Mouse (Mus musculus) CH12.LX (cell line): ENCODE data around the gene Cdh22. TPM values are rescaled to one million over a fixed set of nuclear protein-coding genes. Genes with fewer than 3 reads are reported as not detected.

Experiments
- DNase-seq: peaks from one replicate; pipeline ENCODE4 v3.0.0-alpha.2; 2013; ENCODE audit errors: extremely low read depth
- H3K27ac ChIP-seq: 2 replicates; pipeline ENCODE4 v1.5.1; 2012; ENCODE audit warnings: low read depth, mild to moderate bottlenecking, control low read depth, moderate library complexity; ENCODE audit not compliant: insufficient read depth
- H3K27me3 ChIP-seq: replicated peaks from 2 replicates; pipeline ENCODE3; 2012; ENCODE audit warnings: inconsistent platforms
- H3K36me3 ChIP-seq, 2 experiments: replicated peaks in 1 of 2; 2 replicates each; pipeline versions ENCODE3 to v1.6.1; 2012; ENCODE audit warnings: inconsistent platforms in 1 of 2, low read length in 1 of 2, mild to moderate bottlenecking in 1 of 2, mixed read lengths in 1 of 2, moderate library complexity in 1 of 2; ENCODE audit not compliant: control insufficient read depth in 1 of 2, insufficient read depth in 1 of 2
- H3K4me1 ChIP-seq, 2 experiments: 2 replicates each; pipeline ENCODE4 v1.6.1; 2012; ENCODE audit warnings: inconsistent platforms in 1 of 2, moderate library complexity in 1 of 2; ENCODE audit not compliant: insufficient read depth in 2 of 2, control insufficient read depth in 1 of 2
- H3K4me2 ChIP-seq: 2 replicates; pipeline ENCODE4 v1.6.1; 2012; ENCODE audit warnings: low read depth, mild to moderate bottlenecking, control low read depth; ENCODE audit not compliant: poor library complexity, insufficient read depth, severe bottlenecking
- H3K4me3 ChIP-seq, 3 experiments: fragments of 150-350 bp in 1 of 3; sonication (generic) in 1 of 3; replicated peaks in 1 of 3; 2 replicates each; pipeline versions ENCODE3 to v1.5.1; 2011 to 2012; ENCODE audit warnings: low read depth in 2 of 3, low read length in 2 of 3, mild to moderate bottlenecking in 2 of 3, moderate library complexity in 2 of 3, control low read depth in 1 of 3, improper control_type of control experiment in 1 of 3, inconsistent platforms in 1 of 3, mixed read lengths in 1 of 3; ENCODE audit not compliant: poor library complexity in 1 of 3
- H3K79me2 ChIP-seq: replicated peaks from 2 replicates; pipeline ENCODE4 v1.6.1; 2012; ENCODE audit warnings: mild to moderate bottlenecking, moderate library complexity; ENCODE audit not compliant: control insufficient read depth, poor library complexity, insufficient read depth, severe bottlenecking; ENCODE audit errors: extremely low read depth
- H3K9ac ChIP-seq: 2 replicates; pipeline ENCODE4 v1.6.1; 2012; ENCODE audit warnings: low read depth, mild to moderate bottlenecking, control low read depth, moderate library complexity; ENCODE audit not compliant: insufficient read depth
- H3K9me3 ChIP-seq: replicated peaks from 2 replicates; pipeline ENCODE3; 2012; ENCODE audit warnings: low read length, inconsistent platforms, mixed read lengths
- ELF1 ChIP-seq: IDR thresholded peaks from 2 replicates; pipeline ENCODE4 v1.6.1; 2014; ENCODE audit warnings: low read depth, mild to moderate bottlenecking, inconsistent platforms, low read length, improper control_type of control experiment
- EP300 ChIP-seq: IDR thresholded peaks from 2 replicates; pipeline ENCODE4 v1.6.1; 2011; ENCODE audit warnings: low read length, improper control_type of control experiment
- ETS1 ChIP-seq: conservative IDR thresholded peaks from 2 replicates; pipeline ENCODE4 v1.6.1; 2012; ENCODE audit warnings: low read depth, mild to moderate bottlenecking, inconsistent platforms, low read length, improper control_type of control experiment, moderate library complexity
- IRF4 ChIP-seq: IDR thresholded peaks from 2 replicates; pipeline ENCODE4 v1.6.1; 2014; ENCODE audit warnings: low read depth, mild to moderate bottlenecking, inconsistent platforms, low read length, improper control_type of control experiment
- MAFK ChIP-seq: IDR thresholded peaks from 2 replicates; pipeline ENCODE4 v1.6.1; 2011; ENCODE audit warnings: low read length, improper control_type of control experiment; ENCODE audit not compliant: insufficient replicate concordance
- MAX ChIP-seq: IDR thresholded peaks from 2 replicates; pipeline ENCODE4 v1.6.1; 2011; ENCODE audit warnings: low read length, improper control_type of control experiment
- MEF2A ChIP-seq: IDR thresholded peaks from 2 replicates; pipeline ENCODE4 v1.6.1; 2014; ENCODE audit warnings: low read depth, mild to moderate bottlenecking, inconsistent platforms, low read length, improper control_type of control experiment, borderline replicate concordance
- MXI1 ChIP-seq: IDR thresholded peaks from 2 replicates; pipeline ENCODE4 v1.6.1; 2011; ENCODE audit warnings: mild to moderate bottlenecking, low read depth, low read length, improper control_type of control experiment
- MYC ChIP-seq: IDR thresholded peaks from 2 replicates; pipeline ENCODE4 v1.6.1; 2011; ENCODE audit warnings: low read depth, mild to moderate bottlenecking, improper control_type of control experiment, low read length
- PAX5 ChIP-seq: IDR thresholded peaks from 2 replicates; pipeline ENCODE4 v1.6.1; 2012; ENCODE audit warnings: low read length, inconsistent platforms, mixed read lengths
- POLR2AphosphoS2 ChIP-seq: IDR thresholded peaks from 2 replicates; pipeline ENCODE4 v1.6.1; 2011; ENCODE audit warnings: low read depth, low read length, improper control_type of control experiment
- RAD21 ChIP-seq: IDR thresholded peaks from 2 replicates; pipeline ENCODE4 v1.6.1; 2011; ENCODE audit warnings: low read depth, mild to moderate bottlenecking, low read length, improper control_type of control experiment, moderate library complexity
- RCOR1 ChIP-seq: conservative IDR thresholded peaks from 2 replicates; pipeline ENCODE4 v1.6.1; 2012; ENCODE audit warnings: low read depth, mild to moderate bottlenecking, inconsistent platforms, low read length, improper control_type of control experiment
- TBP ChIP-seq: conservative IDR thresholded peaks from 2 replicates; pipeline ENCODE4 v1.6.1; 2011; ENCODE audit warnings: low read depth, low read length, improper control_type of control experiment
- UBTF ChIP-seq: IDR thresholded peaks from 2 replicates; pipeline ENCODE4 v1.6.1; 2012; ENCODE audit warnings: low read depth, mild to moderate bottlenecking, inconsistent platforms, low read length, improper control_type of control experiment, moderate library complexity
- ZC3H11A ChIP-seq: IDR thresholded peaks from 2 replicates; pipeline ENCODE4 v1.6.1; 2012; ENCODE audit warnings: low read depth, mild to moderate bottlenecking, inconsistent platforms, low read length, improper control_type of control experiment
- ZMIZ1 ChIP-seq: IDR thresholded peaks from 2 replicates; pipeline ENCODE4 v1.6.1; 2012; ENCODE audit warnings: low read depth, mild to moderate bottlenecking, inconsistent platforms, low read length, improper control_type of control experiment
- ZNF384 ChIP-seq: IDR thresholded peaks from 2 replicates; pipeline ENCODE4 v1.6.1; 2012; ENCODE audit warnings: low read depth, low read length, improper control_type of control experiment, inconsistent platforms
- dilution Hi-C: fragments of 300-500 bp; cut with MboI; formaldehyde crosslinking; loops from 2 replicates; pipeline ENCODE4 v1.14.3; 2020; ENCODE audit warnings: low sequenced_read_pairs; ENCODE audit not compliant: extremely low pct_unique_long_range_greater_than_20kb, extremely low pct_ligation_motif_present
- in situ Hi-C: fragments of 300-500 bp; cut with MboI; formaldehyde crosslinking; loops from 3 replicates; pipeline ENCODE4 v1.14.3; 2019; ENCODE audit warnings: low sequenced_read_pairs, low pct_ligation_motif_present, low pct_unique_long_range_greater_than_20kb, mixed read lengths
- polyA plus RNA-seq: library from polyadenylated mRNA; unstranded; fragments of >175 nt; gene quantifications from 2 replicates; pipeline ENCODE4 v1.2.1, GENCODE M21; 2012; ENCODE audit warnings: low read depth; ENCODE audit not compliant: insufficient read length
- total RNA-seq, 2 experiments: library from RNA; depleted of rRNA; stranded (reverse); fragments of 300-350 nt in 1 of 2; fragments of >200 nt in 1 of 2; gene quantifications; 2 replicates each; pipeline ENCODE4 v1.2.3; 2012 to 2014

Cdh22 gene
- total and polyA plus RNA-seq, 3 experiments, result 0.08 TPM; not detected in 2

- no peak for TF ChIP-seq PAX5
- dilution Hi-C loops, result no loop called here
Observed at GRCm38 (mm10) chr2:165096367-165096766, 138.3 kb downstream of the Cdh22 start.

DNA sequence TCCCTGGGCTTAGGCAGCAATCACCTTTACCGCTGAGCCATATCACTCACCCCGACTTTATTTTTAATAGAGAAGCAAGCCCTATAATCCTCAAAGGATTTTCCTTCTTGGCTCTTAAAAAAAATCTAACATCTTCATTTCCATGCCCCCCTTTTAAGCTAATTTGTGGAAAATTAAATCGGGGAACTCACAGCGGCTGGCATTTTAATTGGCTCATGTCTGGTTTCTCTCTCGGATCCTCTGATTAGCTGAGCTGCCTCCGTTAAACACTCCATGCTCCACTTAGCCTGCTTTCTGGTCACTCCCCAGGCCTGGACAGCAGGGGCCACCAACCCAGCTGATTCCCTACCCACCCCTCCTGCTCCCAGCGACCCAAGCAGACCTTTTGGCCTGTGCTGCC, 142.3 kb downstream of the Cdh22 start:
- H3K4me1 ChIP-seq, result no peaks in the 10 kb centered on the region
- H3K9ac ChIP-seq, result no peak overlapping the region
- in situ Hi-C loops, result no loop called here
- H3K27me3 ChIP-seq, result peaks cover 73% of the 10 kb centered on the region
- H3K4me3 ChIP-seq, result no peak overlapping the region
- H3K79me2 ChIP-seq, result no peaks in the 10 kb centered on the region
- dilution Hi-C loops, result no loop called here
- H3K9me3 ChIP-seq, result no peaks in the 10 kb centered on the region
- H3K4me2 ChIP-seq, result no peak overlapping the region
- no peaks in the 10 kb centered on the region for H3K36me3 ChIP-seq
- H3K27ac ChIP-seq, result no peak overlapping the region
- no peak for TF ChIP-seq MYC
- no peak for TF ChIP-seq ETS1
- TF ChIP-seq TBP, result no peak
- TF ChIP-seq IRF4, result no peak
- TF ChIP-seq MAX, result no peak
- TF ChIP-seq ELF1, result no peak
- no peak for TF ChIP-seq POLR2AphosphoS2
- TF ChIP-seq MAFK, result no peak
- TF ChIP-seq MEF2A, result no peak
- DNase-seq, result no peak

More at GRCm38 (mm10) chr2:165096367-165096766, 138.3 kb downstream of the Cdh22 start:
- Histone ChIP-seq H3K4me3 (no peak overlapping the region), H3K36me3 (no peaks in the 10 kb centered on the region), H3K79me2 (no peaks in the 10 kb centered on the region), H3K27ac (no peak overlapping the region), H3K4me2 (no peak overlapping the region), H3K9ac (no peak overlapping the region), H3K27me3 (peaks cover 93% of the 10 kb centered on the region), H3K9me3 (no peaks in the 10 kb centered on the region), H3K4me1 (no peaks in the 10 kb centered on the region)
- no peak for DNase-seq
- in situ Hi-C loops, result no loop called here

GRCm38 (mm10) chr2:165091433-165091965, 143.2 kb downstream of the Cdh22 start:
- Histone ChIP-seq H3K4me3 (no peak overlapping the region), H3K36me3 (no peaks in the 10 kb centered on the region), H3K27ac (no peak overlapping the region), H3K27me3 (peaks cover 66% of the 10 kb centered on the region), H3K79me2 (no peaks in the 10 kb centered on the region), H3K9me3 (no peaks in the 10 kb centered on the region), H3K4me2 (no peak overlapping the region), H3K9ac (no peak overlapping the region), H3K4me1 (no peaks in the 10 kb centered on the region)
- TF ChIP-seq RAD21, result no peak
- TF ChIP-seq EP300, result no peak
- TF ChIP-seq MAX, result no peak
- no peak for TF ChIP-seq UBTF
- no peak for TF ChIP-seq ZC3H11A
- TF ChIP-seq RCOR1, result no peak
- TF ChIP-seq MXI1, result no peak
- no peak for TF ChIP-seq ZMIZ1
- TF ChIP-seq ZNF384, result no peak
- no peak for TF ChIP-seq MYC
- no peak for DNase-seq
- in situ Hi-C loops, result no loop called here
- dilution Hi-C loops, result no loop called here
